Mouse (Mus musculus) hindlimb bud, embryonic 11.5 days (tissue): ENCODE measurements around the gene Selenov.

Source experiments
- DNase-seq: peaks from one replicate; pipeline ENCODE4 v3.0.0-alpha.2; 2012; ENCODE audit warnings: low read depth, low spot score; ENCODE audit errors: extremely low spot score

Selenov gene

GRCm38 (mm10) chr7:28290638-28291590, at the start of gene Selenov:
Gene Selenov, minus strand, starts transcription at chr7:28291186.
- no peak for DNase-seq

- no peak for DNase-seq
Measured at GRCm38 (mm10) chr7:28339213-28339917, 48.4 kb upstream of the Selenov start.

- peak; percentile 94 for DNase-seq
Measured at GRCm38 (mm10) chr7:28338108-28338998, 47.4 kb upstream of the Selenov start, which contains the start of gene Supt5. Gene Supt5, minus strand, starts transcription at chr7:28338746.

- DNase-seq = no peak
Measured at GRCm38 (mm10) chr7:28335471-28335870, 44.5 kb upstream of the Selenov start.

DNA sequence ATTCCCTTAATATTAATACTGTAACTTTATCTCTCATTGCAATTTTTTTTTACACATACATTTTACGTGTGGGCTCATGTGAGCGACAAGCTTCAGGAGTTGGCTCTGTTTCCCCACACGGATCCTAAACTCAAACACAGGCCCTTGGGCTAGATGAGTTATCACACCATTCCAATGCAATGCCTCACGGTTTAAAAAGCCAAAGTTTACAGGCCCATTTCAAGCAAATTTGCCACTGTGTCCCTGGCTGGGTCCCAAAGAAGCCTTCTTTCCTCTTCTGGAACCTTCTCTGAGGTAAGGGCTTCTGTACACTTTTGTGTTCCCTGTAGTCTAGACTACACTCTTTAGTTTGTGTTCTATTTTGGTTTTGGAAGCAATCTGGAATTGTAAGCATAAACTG, 43.5 kb upstream of the Selenov start:
- DNase-seq = no peak

DNA sequence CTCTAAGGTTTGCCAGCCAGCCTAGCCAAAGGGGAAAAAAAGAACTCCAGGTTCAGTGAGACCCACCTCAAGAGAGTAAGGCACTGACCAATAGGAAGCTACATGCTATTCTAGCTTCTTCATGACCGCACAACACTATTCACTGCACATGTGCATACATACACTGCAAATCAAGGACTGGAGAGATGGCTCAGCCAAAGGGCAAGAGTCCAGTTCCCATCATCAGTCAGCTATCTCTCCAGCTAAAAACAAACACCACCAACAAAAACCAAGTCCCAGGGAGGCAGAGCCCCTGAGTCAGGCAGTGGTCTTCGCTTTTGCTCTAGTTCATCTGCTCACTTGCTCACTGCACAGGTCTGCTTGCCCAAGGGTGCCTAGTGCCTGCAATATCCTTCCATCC, 37.3 kb upstream of the Selenov start:
- DNase-seq = no peak

GRCm38 (mm10) chr7:28326457-28326856, 35.5 kb upstream of the Selenov start:
- no peak for DNase-seq

DNA sequence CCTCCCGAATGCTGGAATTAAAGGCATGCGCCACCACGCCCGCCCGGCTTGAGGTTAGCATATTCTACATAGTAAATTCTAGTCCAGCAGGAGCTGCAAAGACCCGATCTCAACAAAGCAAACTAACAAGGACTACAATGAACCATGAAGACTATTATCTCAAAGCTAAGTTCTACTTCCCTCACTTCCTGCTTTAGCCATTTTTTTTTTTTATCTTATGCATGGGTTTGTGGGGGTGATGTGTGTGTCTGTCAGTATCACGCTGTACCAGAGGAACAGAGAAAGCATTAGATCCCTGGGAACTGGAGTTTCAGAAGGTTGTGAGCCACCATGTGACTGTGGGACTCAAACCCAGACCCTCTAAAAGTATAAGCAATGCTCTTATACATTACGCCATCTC, 34.3 kb upstream of the Selenov start:
- no peak for DNase-seq

GRCm38 (mm10) chr7:28321974-28322720, 31.2 kb upstream of the Selenov start:
- DNase-seq = no peak

- no peak for DNase-seq
Measured at GRCm38 (mm10) chr7:28318714-28319113, 27.7 kb upstream of the Selenov start.

DNA sequence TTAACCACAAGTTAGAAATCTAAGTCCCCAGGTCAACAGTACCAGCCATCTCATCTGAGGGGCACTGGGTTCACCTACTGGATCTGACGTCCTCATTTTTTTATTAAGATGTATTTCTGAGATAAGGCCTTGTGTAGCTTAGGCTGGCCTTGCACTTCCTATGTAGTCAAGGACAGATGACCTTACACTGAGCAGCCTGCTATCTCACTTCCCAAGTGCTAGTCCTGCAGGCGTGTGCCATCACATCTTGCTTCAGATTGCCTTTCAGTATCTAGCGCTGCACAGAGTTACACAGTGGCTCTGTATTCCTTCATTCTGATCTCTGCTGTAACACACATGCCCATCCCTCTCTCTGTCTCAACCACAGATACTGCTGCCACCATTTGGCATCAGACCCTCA, 27.1 kb upstream of the Selenov start:
- no peak for DNase-seq

- DNase-seq = peak; percentile 93
Measured at GRCm38 (mm10) chr7:28311926-28312543, 21.0 kb upstream of the Selenov start, which contains the start of gene Timm50. Gene Timm50, minus strand, starts transcription at chr7:28312072.

GRCm38 (mm10) chr7:28311151-28311925, 20.4 kb upstream of the Selenov start:
- DNase-seq = no peak

DNA sequence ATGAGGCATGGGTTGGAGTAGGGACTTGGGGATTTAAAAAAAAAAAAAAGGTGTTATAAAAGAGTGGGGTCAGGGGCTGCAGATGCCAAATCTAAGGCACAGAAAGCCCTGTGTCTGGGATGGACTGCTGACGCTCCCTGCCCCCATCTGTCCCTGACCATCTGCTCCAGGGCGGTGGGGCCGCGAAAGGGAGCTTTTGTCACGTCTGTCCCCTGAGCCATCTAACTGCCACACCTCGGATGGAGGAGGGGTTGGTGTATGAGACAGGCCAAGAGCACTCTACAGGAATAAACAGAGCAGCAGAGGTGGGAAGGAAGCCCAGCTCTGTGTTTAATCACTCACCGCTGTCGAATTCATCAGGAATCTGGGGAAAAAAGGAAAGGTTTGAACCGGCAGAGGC, 18.8 kb upstream of the Selenov start:
- DNase-seq = no peak

DNA sequence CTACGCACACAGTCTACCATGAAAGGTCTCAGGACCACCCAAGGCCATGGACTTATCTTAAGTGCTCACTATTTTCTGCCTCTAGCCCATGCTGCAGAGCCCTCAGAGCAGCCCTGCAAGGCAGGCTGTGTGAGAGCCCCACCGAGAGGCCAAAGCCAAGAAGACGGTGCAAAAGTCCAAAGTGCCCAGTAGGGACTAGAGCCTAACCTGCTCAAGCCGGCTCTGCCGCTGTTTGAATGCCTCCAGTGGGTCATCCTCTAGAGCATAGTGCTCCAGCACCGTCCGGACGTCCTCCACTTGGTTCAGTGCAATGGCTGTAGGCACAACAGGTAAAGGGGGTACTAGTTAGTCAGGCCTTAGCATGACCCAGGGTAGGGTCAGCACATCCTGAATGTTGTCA, 15.2 kb upstream of the Selenov start:
- no peak for DNase-seq

DNA sequence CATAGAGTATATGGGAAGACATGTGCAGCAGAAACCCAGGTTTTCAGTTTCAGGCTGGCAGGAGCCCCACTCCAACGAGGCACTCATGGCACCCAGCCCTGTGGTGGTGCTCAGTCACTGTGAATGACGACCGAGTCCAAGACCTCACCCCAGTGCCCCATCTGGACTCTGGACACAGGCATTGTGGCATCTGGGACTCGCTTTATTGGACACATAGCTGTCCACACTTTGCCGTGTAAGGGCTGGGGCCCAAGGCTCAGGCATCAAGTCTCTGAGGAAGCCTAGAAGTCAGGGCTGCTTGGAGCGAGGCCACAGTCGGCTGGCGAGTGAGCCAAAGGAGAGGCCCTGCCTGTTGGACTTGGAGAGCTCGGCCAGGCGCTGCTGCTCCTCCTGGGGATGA, 14.7 kb upstream of the Selenov start:
- no peak for DNase-seq

GRCm38 (mm10) chr7:28301616-28302433, 10.8 kb upstream of the Selenov start, which contains the start of gene Dll3:
Gene Dll3, minus strand, starts transcription at chr7:28302238.
- DNase-seq = no peak
